Mouse (Mus musculus) heart, postnatal 0 days (tissue): ENCODE measurements around the gene Krt76.

Experiments used
- CTCF ChIP-seq: IDR thresholded peaks from 2 replicates; pipeline ENCODE4 v1.5.1; 2016; ENCODE audit warnings: antibody characterized with exemption, control low read depth, low read depth
- EP300 ChIP-seq: IDR thresholded peaks from 2 replicates; pipeline ENCODE4 v1.6.1; 2016; ENCODE audit warnings: antibody characterized with exemption, low read depth

DNA sequence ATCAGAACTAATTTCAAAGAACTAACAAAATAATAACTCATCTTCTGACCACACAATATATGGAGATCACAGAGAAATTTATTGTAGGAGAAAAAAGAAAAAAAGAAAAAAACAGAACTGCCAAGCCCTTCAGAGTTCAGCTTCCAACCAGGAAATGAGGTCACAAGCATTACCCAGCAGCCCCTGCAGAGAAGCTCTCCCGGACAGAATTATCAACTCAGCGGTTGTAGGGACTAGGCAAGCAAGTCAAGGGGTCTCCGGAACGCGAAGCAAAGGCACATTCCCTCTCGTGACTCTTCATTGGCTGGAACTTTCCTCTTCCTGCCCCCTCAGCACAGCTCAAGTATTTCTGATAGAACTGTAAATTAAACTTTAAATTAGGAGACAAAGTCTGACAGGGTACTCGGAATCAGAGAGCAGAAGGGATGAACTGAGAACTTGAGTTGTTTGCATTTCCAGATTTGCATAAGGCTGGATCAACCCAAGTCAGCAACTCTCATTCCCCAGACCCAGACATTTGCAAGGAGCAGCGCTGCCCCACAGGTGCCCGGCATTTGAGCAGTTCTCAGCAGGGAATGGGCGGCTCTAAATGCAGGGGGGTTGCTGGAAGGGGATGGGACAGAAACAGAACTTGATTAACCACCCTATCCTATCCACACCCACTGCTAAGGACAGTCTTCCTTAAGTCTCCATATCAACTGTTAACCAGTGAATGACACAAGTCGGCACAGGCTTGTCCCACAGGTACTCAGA is 33.9 kb downstream of the Krt76 start:
- TF ChIP-seq CTCF (no peak), EP300 (no peak)
